Mouse (Mus musculus) cerebellum, postnatal 10 days (tissue): ENCODE data around the gene Gm37240.

Experiments
- DNase-seq, 2 experiments: peaks; one replicate each; pipeline ENCODE4 v3.0.0; 2021; ENCODE audit warnings: mixed read lengths in 2 of 2

Gene Gm37240

GRCm38 (mm10) chr3:84854440-84854839, 1032.9 kb downstream of the Gm37240 start:
- DNase-seq: no peak

- DNase-seq: no peak
Observed at GRCm38 (mm10) chr3:84852877-84853276, 1034.4 kb downstream of the Gm37240 start.

- no peak for DNase-seq
Observed at GRCm38 (mm10) chr3:84851801-84852200, 1035.5 kb downstream of the Gm37240 start.

GRCm38 (mm10) chr3:84850418-84850817, 1036.9 kb downstream of the Gm37240 start:
- DNase-seq: no peak

GRCm38 (mm10) chr3:84848798-84849197, 1038.5 kb downstream of the Gm37240 start:
- DNase-seq: no peak

DNA sequence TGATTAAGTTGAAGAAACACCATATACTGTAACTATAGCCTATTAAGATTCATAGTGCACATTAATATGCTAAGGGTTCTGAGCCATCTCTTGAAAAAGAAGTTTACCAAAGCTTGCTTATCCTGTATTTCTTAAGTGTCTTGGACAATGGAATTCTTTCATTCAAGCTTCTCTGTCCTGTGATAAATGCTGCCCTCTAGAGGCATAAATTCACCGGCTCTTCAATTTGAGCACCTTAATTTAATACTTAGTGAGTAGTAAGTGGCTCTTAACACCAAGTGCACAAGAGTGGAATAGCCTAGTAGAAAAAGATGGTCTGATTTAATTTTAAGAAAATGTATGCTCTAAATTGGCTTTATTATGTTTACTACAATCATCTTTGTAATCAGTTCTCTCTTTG, 1043.7 kb downstream of the Gm37240 start:
- DNase-seq: peak; percentile 75 to 87

DNA sequence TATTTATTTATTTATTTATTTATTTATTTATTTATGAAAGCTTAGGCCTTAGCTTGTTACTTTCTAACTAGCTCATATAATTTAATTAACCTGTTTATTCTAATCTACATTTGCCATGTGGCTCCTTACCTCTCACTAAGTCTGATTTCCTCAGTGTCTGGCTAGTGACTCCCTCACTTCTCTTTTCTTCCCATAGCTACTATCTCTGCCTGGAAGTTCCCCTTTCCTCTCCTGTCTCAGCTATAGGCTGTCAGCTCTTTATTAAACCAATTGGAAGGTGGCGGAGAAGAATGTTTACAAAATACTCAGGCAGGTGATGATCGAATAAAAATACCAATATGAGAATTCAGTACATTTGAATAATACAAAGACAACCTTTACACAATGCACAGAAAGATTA, 1044.5 kb downstream of the Gm37240 start:
- DNase-seq: no peak

GRCm38 (mm10) chr3:84841271-84841670, 1046.0 kb downstream of the Gm37240 start:
- DNase-seq: peak; percentile 28 to 63

GRCm38 (mm10) chr3:84839499-84839898, 1047.8 kb downstream of the Gm37240 start:
- DNase-seq: no peak

GRCm38 (mm10) chr3:84837984-84838383, 1049.3 kb downstream of the Gm37240 start:
- DNase-seq: no peak

DNA sequence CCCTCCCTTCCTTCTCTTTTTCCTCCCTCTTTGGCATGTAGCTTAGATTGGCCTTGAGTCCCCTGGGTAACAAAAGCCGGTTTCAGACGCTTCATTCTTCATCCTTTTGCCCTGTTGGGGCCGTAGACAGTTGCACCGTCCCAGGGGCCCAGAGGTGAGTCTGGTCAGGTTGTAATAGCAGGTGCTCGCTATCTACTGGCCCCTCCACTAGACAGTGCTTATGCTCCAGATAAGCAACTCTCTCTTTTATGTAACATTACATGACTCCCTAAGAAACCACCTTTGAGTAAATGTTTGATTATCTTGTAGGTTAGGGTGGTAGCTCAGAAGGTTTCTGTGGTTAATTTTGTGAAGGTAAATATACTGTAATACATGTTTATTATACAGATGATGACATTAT, 1051.3 kb downstream of the Gm37240 start:
- DNase-seq: no peak

- DNase-seq: peak in 1 of 2 experiments; percentile 13
Observed at GRCm38 (mm10) chr3:84829366-84829765, 1058.0 kb downstream of the Gm37240 start.

- no peak for DNase-seq
Observed at GRCm38 (mm10) chr3:84827617-84828016, 1059.7 kb downstream of the Gm37240 start.

DNA sequence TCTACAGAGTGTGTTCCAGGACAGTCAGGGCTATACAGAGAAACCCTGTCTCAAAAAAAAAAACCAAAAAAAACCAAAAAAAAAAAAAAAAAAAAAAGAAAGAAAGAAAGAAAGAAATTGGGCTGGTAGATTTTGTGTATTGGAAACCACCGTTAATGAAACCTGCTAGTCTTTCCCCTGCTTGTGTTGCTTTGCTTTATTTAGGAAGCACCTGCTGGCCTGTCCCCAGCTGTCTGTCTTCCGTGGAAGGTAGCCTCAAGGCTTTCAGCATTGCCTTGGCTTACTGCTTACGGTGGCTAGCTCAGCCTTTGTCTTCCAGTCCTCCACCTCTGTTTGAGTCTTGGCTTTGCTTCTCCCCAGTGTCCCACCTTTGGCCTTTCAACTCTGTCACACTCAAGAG, 1060.4 kb downstream of the Gm37240 start:
- DNase-seq: no peak

- DNase-seq: peak in 1 of 2 experiments; percentile 19
Observed at GRCm38 (mm10) chr3:84826405-84826804, 1060.9 kb downstream of the Gm37240 start.

DNA sequence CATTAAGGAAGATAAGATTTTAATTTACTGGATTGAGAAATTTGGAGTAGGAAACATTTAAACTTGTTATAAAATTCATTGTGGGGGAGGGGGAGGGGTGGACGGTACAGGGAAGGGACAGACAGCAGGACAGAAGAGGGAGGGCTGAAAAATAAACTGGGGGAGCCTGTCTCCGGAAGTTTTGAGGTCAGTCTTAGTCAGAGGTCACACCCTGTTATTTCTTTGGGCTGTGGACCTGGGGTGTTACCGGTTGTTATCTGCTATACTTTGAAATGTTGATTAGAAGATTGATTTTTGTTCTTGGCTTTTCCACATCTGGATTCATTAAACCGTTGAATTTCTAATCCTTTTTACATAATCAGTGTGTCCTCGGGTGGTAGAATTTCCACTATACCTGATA, 1061.3 kb downstream of the Gm37240 start:
- DNase-seq: no peak

DNA sequence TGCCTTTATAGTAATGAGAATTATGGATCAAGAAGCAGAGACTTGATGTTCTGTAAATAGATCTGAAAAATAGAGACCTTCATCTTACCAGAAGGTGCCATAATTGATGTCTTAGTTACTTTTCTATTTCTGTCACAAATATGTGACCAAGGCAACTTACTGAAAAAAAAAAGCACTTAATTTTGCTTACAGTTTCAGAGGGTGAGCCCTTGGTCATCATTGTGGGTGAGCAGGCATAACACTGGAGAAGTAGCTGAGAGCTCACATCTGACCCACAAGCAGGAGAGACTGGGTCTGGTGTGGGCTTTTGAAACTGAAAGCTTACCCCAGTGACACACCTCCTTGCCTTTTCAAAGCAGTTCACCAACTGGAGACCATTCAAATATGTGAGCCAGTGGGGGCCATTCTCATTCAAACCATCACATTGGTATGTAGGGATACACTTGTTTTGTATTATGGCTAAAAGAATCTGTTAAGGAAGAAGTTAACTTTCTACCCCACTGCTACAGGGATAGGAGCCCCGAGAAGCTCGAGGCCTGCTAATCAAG, 1066.6 kb downstream of the Gm37240 start:
- no peak for DNase-seq

DNA sequence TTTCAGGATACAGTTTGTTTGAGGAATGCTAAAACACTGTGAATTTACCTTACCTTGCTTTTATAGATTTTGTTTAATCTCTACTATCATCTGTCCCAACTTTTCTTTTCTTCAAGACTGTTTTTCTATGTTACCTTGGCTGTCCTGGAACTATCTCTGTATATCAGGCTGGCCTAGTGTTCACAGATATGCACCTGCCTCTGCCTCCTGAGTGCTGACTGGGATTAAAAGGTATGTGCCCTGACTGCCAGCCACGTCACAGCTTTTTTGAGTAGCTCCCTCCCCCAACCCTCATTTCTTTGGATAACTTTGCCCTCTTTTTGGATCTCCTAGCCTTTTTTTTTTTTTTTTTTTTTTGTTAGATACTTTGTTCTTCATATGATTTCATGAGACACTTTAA, 1070.4 kb downstream of the Gm37240 start:
- no peak for DNase-seq

- peak; percentile 48 for DNase-seq
Observed at GRCm38 (mm10) chr3:84815461-84815860, 1071.9 kb downstream of the Gm37240 start.

DNA sequence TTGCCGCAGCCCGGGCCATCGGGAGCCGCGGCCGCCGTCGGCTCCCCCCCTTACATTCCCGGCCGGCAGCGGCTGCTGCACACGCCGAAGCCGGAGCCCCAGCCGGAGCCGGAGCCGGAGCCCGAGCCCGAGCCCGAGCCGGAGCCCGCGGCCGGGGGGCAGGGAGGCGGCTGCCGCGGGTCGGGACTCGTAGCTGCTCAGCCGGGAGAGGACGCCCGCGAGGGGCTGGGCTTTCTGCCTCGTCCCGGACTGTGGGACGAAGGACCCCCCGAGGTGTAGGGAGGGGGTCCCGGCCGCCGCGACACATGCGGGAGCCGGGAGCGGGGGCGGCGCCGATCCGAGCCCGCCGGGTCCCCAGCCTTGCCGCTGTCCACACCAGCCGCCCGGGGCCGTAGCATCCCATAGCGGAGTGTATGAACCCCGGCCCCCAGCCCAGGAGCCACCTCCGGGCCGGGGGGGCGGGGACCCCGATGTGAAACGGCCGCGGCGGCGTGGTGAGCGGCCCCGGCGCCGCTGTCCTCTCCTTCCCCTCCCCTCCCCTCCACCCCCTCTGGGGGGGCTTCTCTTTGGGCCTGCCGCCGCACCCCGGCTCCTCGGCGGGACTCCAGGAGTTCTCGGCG, 1072.4 kb downstream of the Gm37240 start, which contains the start of gene Fbxw7:
Gene Fbxw7 (plus strand): TSS at position 507 of the 620 bp plus-strand sequence.
- DNase-seq: peak; percentile 56 to 67

DNA sequence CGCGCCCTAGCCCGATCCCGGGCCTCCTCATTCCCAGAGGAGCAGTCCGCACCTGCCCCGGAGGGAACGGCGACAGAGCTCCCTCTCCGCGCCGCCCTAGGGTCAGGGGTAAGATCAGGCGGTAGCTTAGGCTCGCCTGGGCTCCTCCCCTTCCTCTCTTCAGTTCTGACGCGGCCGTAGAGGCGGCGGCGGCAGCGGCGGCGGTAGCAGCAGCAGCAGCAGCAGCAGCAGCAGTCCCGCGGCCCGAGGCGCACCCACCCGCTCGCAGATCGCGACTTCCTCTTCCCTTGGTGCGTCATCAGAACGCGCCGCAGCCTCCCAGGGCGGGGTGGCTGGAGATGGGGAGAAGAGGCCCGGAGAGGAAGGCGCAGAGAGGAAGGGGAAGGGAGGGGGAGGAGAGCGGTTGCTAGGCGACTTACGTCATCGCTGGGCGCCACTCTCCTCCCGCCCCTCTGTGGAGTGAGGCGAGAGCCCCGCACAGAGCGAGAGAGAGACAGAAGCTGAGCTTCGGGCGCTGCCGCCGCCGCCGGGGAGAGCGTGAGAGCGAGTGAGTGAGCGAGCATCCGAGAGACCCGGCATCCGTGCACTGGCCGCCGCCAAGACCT, 1073.1 kb downstream of the Gm37240 start:
- peak; percentile 100 for DNase-seq

DNA sequence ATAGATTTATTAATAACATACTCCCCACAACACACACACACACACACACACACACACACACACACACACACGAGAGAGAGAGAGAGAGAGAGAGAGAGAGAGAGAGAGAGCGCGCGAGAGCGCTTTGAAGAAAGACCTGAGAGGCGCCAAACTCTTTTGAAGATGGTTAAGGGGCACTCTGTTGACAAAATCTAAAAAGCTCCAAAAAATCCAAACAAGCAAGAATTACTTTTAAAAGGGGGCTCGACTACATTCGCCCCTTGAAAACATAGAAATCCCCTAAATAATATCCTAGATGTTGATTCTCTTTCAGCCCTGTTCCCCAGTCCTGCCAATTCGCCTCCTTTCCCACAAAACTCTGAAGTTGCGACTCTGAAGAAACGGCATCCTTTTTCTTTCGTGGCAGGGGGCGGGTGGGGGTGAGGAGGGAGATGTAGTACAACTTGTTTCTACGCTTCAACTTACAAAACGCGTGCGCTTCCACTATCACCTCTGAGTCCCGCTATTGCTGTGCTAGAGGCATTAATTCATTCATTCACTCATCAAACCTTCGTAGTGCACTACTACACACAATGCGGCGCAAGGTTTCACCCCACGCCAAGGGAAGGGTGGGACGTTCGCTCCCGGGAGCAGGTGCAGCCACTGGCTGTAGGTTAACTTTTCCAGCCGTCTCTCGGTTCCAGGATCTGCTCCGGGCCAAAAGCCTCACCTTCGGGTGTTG, 1073.7 kb downstream of the Gm37240 start:
- DNase-seq: no peak

DNA sequence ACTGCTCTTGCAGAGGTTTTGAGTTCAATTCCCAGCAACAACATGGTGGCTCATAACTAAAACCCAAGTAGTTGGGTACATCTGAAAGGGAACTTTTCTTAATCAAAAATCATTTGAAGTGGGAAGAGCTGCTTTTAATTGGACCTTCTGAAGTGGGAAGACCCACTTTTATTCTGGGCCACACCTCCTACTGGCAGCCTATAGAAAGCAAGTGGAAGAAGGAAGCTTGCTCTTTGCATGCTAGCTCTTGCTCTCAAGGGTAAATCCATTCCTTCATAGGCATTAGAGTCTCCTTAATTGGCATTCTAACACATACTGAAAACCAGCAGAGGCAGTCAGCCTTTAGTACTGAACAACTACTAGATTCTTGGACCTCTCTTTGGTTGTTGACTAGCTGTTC, 1076.5 kb downstream of the Gm37240 start:
- DNase-seq: no peak

DNA sequence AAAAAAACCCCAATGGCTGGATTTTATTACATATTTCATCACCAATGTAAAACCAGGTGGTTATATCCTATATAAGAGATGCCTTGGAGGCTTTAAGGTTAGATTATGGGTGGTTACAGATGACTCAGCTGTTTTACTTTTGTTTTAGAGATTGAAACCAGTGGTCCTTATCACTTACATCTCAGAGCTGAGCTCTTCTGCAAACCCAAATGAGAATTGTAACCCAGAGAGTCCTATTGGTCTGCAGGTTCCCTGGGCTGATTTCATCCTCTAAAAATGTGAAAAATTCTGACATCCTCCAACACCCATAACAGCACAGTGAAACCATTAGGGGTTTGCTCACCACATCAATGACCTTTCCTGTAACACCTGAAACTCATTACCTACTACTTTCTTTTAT, 1078.4 kb downstream of the Gm37240 start:
- no peak for DNase-seq
